Mouse (Mus musculus) embryonic facial prominence, embryonic 12.5 days (tissue): ENCODE data around the gene Spata31d1d. TPM values are rescaled to one million over a fixed set of nuclear protein-coding genes. Genes with fewer than 3 reads are reported as not detected.

Experiments
- ATAC-seq: fragments of 200-750 bp; cut with Nextera tagmentation; 2 replicates; pipeline ENCODE4 v1.8.0; 2017; ENCODE audit not compliant: insufficient number of reproducible peaks, insufficient read depth, low FRiP score, low TSS enrichment
- H3K27ac ChIP-seq: fragments of 300-500 bp; sonication (generic); 2 replicates; pipeline ENCODE4 v1.5.1; 2016; ENCODE audit warnings: mild to moderate bottlenecking
- H3K27me3 ChIP-seq: fragments of 300-500 bp; sonication (generic); 2 replicates; pipeline ENCODE4 v1.6.1; 2016; ENCODE audit warnings: mild to moderate bottlenecking, moderate library complexity
- H3K36me3 ChIP-seq: fragments of 300-500 bp; sonication (generic); 2 replicates; pipeline ENCODE4 v1.6.1; 2016; ENCODE audit warnings: mild to moderate bottlenecking
- H3K4me1 ChIP-seq: fragments of 300-500 bp; sonication (generic); 2 replicates; pipeline ENCODE4 v1.6.1; 2016
- H3K4me2 ChIP-seq: fragments of 300-500 bp; sonication (generic); replicated peaks from 2 replicates; pipeline ENCODE4 v1.6.1; 2016; ENCODE audit warnings: mild to moderate bottlenecking, moderate library complexity
- H3K4me3 ChIP-seq: fragments of 300-500 bp; sonication (generic); 2 replicates; pipeline ENCODE4 v1.5.1; 2016; ENCODE audit warnings: mild to moderate bottlenecking
- H3K9ac ChIP-seq: fragments of 300-500 bp; sonication (generic); 2 replicates; pipeline ENCODE4 v1.6.1; 2016; ENCODE audit warnings: mild to moderate bottlenecking, moderate library complexity
- H3K9me3 ChIP-seq: fragments of 300-500 bp; sonication (generic); 2 replicates; pipeline ENCODE4 v1.6.1; 2016; ENCODE audit warnings: mild to moderate bottlenecking, moderate library complexity
- WGBS: fragments of 180-500 bp; shearing (Covaris S2); methylation state at CpG from one replicate; pipeline ENCODE4 v1.1.7; 2016; 5-methylcytosine and 5-hydroxymethylcytosine counted together
- polyA plus RNA-seq: library from polyadenylated mRNA; unstranded; fragments of >200 nt; fragmentation: Nextera tagmentation; extraction: Ambion mirVana; gene quantifications from 2 replicates; pipeline ENCODE4 v1.2.1, GENCODE M21; 2016

Gene Spata31d1d
- polyA plus RNA-seq, 1 experiment from 2014 or later = not detected

DNA sequence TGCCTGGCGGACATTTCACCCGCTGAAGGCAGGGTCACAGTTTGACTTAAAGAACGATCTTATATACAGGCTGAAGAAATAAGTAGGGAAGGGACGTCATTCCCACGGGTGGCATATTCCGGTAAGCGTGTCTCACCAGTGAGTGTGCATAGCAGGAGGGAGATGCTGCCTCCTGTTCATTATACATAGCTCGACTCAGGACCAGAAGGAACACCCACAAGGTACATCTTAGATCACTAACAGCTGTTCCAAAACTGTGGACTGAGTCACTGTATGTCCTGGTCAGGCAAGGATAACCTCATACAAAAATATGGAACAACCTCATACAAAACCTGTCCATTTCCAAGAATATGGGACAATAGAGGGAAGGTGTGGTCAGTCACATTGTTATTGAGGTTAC lies 32.4 kb downstream of the Spata31d1d start:
- Histone ChIP-seq H3K9ac (no peak overlapping the region), H3K9me3 (no peaks in the 10 kb centered on the region), H3K4me1 (no peaks in the 10 kb centered on the region), H3K27me3 (no peaks in the 10 kb centered on the region), H3K27ac (no peak overlapping the region), H3K4me2 (no peak overlapping the region), H3K4me3 (no peak overlapping the region), H3K36me3 (no peaks in the 10 kb centered on the region)
- no peak for ATAC-seq
- WGBS = 91% methylated on average over 8 of the region's 8 CpGs

DNA sequence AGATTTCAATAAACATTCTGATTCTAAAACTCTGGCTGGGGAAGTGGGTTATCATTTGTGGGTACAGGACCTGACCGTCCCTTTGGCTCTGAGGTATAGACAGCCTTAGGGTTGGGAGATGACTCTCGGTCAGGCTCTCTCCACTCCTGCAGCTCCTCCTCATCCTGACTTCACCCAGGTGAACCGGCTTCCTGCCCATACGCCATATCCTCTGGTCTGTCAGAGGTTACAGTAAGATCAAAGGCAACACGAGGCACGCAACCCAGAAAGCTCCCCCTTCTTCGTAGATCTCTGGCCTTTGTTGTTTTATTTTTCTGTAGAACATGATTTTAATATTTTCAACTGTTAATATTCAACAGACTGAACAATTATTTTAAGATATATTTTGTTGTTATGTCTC lies 35.8 kb downstream of the Spata31d1d start:
- H3K9ac ChIP-seq = no peak overlapping the region
- H3K27ac ChIP-seq = no peak overlapping the region
- no peaks in the 10 kb centered on the region for H3K27me3 ChIP-seq
- H3K9me3 ChIP-seq = no peaks in the 10 kb centered on the region
- ATAC-seq = no peak
- 82% methylated on average over 7 of the region's 7 CpGs for WGBS
- H3K4me2 ChIP-seq = no peak overlapping the region
- no peak overlapping the region for H3K4me3 ChIP-seq
- H3K4me1 ChIP-seq = no peaks in the 10 kb centered on the region
- no peaks in the 10 kb centered on the region for H3K36me3 ChIP-seq

DNA sequence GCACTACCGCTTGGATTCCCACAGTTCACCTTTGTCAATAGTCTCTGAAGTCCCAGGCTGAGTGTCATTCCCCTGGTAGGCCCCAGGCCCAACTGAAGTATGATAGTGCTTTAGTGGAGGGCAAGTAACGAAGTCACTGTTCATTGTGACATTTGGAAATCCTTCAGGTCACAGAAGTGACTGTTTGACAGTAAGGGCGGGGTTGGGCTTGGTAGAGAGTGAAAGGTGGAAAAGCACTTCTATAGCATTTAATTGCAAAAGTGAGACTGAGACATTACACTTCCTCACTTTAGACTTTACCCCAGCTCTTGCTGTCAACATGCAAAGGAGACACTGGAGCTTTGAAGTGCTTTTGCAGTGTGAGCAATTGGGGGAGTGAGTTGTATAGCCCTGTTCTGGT lies 37.5 kb downstream of the Spata31d1d start, which contains the start of gene 4921517D22Rik:
TSS of gene 4921517D22Rik (minus strand) at position 101 of the 400 bp plus-strand sequence.
- Histone ChIP-seq H3K9me3 (no peaks in the 10 kb centered on the region), H3K4me1 (no peaks in the 10 kb centered on the region), H3K4me3 (no peak within 1 kb of the TSS), H3K27ac (no peak within 1 kb of the TSS), H3K27me3 (no peaks in the 10 kb centered on the region), H3K9ac (no peak within 1 kb of the TSS), H3K4me2 (no peak within 1 kb of the TSS), H3K36me3 (no peaks in the 10 kb centered on the region)
- ATAC-seq = no peak
- 80% methylated on average over 3 of the region's 3 CpGs for WGBS

DNA sequence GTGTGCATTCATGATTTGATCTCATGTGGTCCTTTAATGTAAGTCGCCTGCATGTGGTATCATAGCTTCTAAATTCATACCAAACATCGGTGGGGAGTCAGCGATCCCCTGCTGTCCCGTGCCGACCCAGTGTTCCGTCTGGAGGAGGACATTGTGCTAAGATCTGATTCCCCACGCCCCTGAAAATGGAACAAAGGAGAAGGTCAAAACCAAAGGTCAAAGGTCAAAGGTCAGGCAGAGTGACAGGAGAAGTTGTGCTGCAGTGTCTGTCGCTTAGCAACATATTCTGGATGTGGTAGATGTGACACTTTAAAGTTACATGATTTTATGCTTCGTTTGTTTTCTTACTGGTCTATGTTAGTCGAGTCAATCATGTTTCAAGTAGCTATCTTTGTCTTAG lies 40.1 kb downstream of the Spata31d1d start:
- 54% methylated on average over 10 of the region's 10 CpGs for WGBS
- no peak for ATAC-seq
- Histone ChIP-seq H3K27ac (no peak overlapping the region), H3K9ac (no peak overlapping the region), H3K27me3 (no peaks in the 10 kb centered on the region), H3K36me3 (no peaks in the 10 kb centered on the region), H3K4me1 (no peaks in the 10 kb centered on the region), H3K4me3 (no peak overlapping the region), H3K9me3 (no peaks in the 10 kb centered on the region), H3K4me2 (no peak overlapping the region)

DNA sequence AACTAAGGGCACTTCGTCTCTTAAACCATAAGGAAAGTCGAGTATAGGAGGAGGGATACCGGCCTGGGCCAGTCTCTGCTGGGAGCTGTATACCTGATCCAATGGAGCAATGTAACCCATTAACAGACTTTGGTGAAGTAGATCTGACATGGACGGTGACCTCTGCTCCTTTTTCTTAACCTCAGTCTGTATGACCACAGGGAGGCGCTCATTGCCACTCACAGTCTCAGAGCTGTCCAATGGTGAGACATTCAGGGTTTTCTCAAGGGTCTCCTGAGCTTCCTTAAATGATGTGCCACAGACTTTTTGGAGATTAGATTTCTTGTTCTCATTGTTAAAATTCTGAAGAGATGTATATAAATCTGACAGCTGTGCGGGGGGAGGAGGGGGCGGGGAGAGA lies 41.0 kb downstream of the Spata31d1d start:
- no peak for ATAC-seq
- Histone ChIP-seq H3K9ac (no peak overlapping the region), H3K4me1 (no peaks in the 10 kb centered on the region), H3K36me3 (no peaks in the 10 kb centered on the region), H3K4me2 (no peak overlapping the region), H3K4me3 (no peak overlapping the region), H3K27me3 (no peaks in the 10 kb centered on the region), H3K9me3 (no peaks in the 10 kb centered on the region), H3K27ac (no peak overlapping the region)
- 85% methylated on average over 7 of the region's 7 CpGs for WGBS

DNA sequence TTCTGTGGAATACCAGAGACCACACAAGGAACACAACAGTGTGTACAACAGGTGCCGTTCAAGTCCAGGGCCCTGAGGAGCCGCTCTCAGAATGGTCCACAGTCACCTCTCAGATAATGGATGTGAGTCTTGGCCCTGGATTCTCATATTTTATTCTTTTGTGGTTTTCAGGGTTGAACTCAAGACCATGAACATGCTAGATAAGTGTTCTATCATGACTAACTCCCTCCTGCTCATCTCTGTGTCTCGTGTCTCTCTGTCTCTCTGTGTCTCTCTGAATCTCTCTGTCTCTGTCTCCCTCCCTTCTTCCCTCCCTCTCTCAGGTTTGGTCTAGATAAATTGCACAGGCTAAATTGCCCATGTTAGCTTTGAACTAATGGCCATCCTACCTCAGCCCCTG lies 41.7 kb downstream of the Spata31d1d start:
- Histone ChIP-seq H3K4me3 (no peak overlapping the region), H3K9ac (no peak overlapping the region), H3K4me2 (no peak overlapping the region), H3K9me3 (no peaks in the 10 kb centered on the region), H3K36me3 (no peaks in the 10 kb centered on the region), H3K4me1 (no peaks in the 10 kb centered on the region), H3K27me3 (no peaks in the 10 kb centered on the region), H3K27ac (no peak overlapping the region)
- no peak for ATAC-seq
- WGBS = 92% methylated on average over 3 of the region's 3 CpGs

DNA sequence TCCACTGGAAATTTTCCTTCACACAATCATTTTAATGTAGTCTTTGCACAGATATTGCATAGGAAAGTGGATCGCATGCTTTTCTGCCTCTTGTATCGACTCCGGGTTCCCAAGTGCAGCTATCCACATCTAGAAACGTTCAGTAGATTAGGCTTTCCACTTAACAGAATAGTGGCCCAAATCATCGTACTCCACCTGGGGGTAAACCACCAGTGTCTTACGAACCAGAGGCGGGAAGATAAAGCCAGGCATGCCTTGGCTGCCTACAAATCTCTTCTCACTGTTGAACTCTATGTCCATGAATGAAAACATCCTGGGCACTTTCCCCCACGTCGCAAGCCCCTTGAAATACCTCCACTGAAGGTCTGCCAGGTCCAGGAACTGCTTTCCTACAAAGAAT lies 42.2 kb downstream of the Spata31d1d start:
- no peak for ATAC-seq
- Histone ChIP-seq H3K4me3 (no peak overlapping the region), H3K27ac (no peak overlapping the region), H3K4me1 (no peaks in the 10 kb centered on the region), H3K9ac (no peak overlapping the region), H3K27me3 (no peaks in the 10 kb centered on the region), H3K9me3 (no peaks in the 10 kb centered on the region), H3K4me2 (no peak overlapping the region), H3K36me3 (no peaks in the 10 kb centered on the region)
- 88% methylated on average over 9 of the region's 9 CpGs for WGBS

DNA sequence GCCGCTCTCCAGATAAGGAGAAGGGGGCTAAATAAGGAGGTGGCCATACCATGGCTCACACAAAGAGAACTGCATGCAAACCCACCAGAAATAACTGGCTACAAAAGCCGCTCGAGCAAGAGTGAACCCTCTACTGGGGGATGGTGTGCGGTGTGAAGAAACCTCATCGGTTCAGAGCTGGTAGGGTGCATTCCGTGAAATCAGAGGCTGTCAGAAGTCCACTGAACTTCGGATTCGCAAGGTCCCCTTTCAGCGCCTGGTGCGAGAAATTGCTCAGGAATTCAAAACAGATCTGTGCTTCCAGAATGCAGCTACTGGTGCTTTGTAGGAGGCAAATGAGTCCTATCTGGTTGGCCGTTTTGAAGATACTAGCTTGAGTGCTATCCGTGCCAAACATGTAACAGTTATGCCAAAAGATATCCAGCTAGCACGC lies 43.2 kb downstream of the Spata31d1d start:
- Histone ChIP-seq H3K4me3 (no peak overlapping the region), H3K4me1 (no peaks in the 10 kb centered on the region), H3K4me2 (no peak overlapping the region), H3K9ac (no peak overlapping the region), H3K27ac (no peak overlapping the region), H3K36me3 (no peaks in the 10 kb centered on the region), H3K27me3 (no peaks in the 10 kb centered on the region), H3K9me3 (no peaks in the 10 kb centered on the region)
- no peak for ATAC-seq
- 62% methylated on average over 13 of the region's 13 CpGs for WGBS

DNA sequence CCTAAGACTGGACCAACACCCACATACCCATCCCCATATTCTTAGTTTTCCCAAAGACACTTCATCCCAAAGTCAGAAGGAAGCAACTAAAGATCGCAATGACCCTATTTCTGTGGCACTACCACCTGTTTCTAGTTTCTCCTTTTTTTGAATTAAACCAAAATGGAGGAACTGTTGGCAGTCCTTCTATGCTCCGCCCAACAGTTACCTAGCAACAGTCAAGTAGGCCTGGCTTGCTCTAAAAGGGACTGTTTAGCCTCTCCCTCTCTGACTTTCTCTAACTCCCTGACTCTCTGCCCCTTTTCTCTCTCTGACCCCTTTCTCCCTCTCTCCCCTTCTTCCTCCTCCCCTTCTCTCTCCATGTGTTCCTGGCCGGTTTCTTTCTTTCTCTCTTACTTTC lies 46.3 kb downstream of the Spata31d1d start:
- Histone ChIP-seq H3K4me3 (no peak overlapping the region), H3K36me3 (no peaks in the 10 kb centered on the region), H3K9ac (no peak overlapping the region), H3K4me2 (no peak overlapping the region), H3K27ac (no peak overlapping the region), H3K9me3 (no peaks in the 10 kb centered on the region), H3K4me1 (no peaks in the 10 kb centered on the region), H3K27me3 (no peaks in the 10 kb centered on the region)
- WGBS = 76% methylated on average over 3 of the region's 3 CpGs
- ATAC-seq = no peak

DNA sequence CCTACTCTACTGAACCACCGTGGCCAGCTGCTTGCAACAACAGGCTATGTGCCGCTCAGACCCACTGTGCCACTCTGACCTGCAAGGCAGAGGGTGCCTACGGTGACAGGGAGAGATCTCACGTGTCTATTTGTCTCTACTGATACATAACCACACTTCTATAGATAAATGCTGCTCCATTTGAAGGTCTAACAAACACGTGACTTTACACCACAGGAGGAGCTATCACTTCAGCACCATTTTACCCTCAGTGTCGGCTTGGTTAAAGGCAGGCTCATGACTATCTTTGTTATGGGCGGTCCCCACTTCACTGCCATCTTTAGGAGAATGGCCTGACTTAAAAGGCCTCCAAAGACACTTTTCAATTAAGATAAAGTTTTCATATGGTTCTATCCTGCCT lies 48.9 kb downstream of the Spata31d1d start:
- WGBS = 29% methylated on average over 7 of the region's 7 CpGs
- Histone ChIP-seq H3K36me3 (no peaks in the 10 kb centered on the region), H3K27me3 (no peaks in the 10 kb centered on the region), H3K4me3 (no peak overlapping the region), H3K9me3 (no peaks in the 10 kb centered on the region), H3K4me1 (no peaks in the 10 kb centered on the region), H3K9ac (no peak overlapping the region), H3K27ac (no peak overlapping the region), H3K4me2 (no peak overlapping the region)
- ATAC-seq = no peak

DNA sequence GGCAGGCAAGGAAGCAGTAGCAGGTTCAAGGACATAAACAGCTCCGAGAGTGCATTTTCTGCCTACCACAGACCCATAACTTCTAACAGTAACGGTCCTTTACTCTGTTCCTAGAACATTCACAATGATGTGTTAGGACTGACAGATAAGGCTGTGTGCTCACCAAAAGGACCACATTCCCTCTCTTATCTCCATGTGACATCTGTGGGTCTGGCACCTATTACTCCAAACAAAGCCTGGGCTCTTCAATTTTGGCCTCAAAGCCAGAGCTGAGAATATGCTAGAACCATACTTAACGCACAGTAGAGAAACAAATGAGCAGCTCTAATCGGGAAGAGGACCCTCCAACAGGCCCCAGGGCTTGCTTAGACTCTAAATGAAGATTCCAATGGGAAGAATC lies 51.6 kb downstream of the Spata31d1d start:
- Histone ChIP-seq H3K4me1 (no peaks in the 10 kb centered on the region), H3K36me3 (no peaks in the 10 kb centered on the region), H3K4me3 (no peak overlapping the region), H3K27me3 (no peaks in the 10 kb centered on the region), H3K9me3 (no peaks in the 10 kb centered on the region), H3K27ac (no peak overlapping the region), H3K4me2 (no peak overlapping the region), H3K9ac (no peak overlapping the region)
- no peak for ATAC-seq
- 65% methylated on average over 4 of the region's 4 CpGs for WGBS

DNA sequence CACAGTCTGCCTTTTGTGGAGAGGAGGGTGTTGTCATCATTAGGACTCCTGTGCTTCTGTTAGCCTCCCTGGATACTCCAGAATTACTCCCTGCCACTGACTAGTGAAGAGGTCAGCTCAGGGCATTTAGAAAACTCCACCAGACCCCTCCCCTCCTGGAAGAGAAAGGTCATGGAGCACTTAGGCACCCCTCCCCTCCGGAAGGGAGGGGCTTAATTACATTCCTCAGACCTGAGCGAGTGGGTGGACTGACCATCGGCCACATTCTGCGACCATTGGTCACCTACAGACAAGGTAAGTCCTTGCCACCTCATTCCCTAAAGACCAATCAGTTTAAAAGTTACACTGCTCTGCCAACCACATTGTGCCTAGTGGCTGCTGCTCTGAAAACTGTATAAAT lies 52.2 kb downstream of the Spata31d1d start:
- ATAC-seq = no peak
- Histone ChIP-seq H3K4me3 (no peak overlapping the region), H3K27ac (no peak overlapping the region), H3K9ac (no peak overlapping the region), H3K4me2 (no peak overlapping the region), H3K36me3 (no peaks in the 10 kb centered on the region), H3K27me3 (no peaks in the 10 kb centered on the region), H3K4me1 (peaks cover under 1% of the 10 kb centered on the region; the same call in 1 of the 2 replicates), H3K9me3 (no peaks in the 10 kb centered on the region)
- 27% methylated on average over 4 of the region's 4 CpGs for WGBS
